Mouse (Mus musculus): ENCODE measurements at regions not wholly inside any gene's neighbourhood (a gene's known extent, or its start where the extent isn't known, plus 50 kb on each side); places are given as distances from the start of the nearest gene placed in this dataset.
A peak's percentile ranks its signal among the peaks of the same experiment; 100 is the strongest.

DNA sequence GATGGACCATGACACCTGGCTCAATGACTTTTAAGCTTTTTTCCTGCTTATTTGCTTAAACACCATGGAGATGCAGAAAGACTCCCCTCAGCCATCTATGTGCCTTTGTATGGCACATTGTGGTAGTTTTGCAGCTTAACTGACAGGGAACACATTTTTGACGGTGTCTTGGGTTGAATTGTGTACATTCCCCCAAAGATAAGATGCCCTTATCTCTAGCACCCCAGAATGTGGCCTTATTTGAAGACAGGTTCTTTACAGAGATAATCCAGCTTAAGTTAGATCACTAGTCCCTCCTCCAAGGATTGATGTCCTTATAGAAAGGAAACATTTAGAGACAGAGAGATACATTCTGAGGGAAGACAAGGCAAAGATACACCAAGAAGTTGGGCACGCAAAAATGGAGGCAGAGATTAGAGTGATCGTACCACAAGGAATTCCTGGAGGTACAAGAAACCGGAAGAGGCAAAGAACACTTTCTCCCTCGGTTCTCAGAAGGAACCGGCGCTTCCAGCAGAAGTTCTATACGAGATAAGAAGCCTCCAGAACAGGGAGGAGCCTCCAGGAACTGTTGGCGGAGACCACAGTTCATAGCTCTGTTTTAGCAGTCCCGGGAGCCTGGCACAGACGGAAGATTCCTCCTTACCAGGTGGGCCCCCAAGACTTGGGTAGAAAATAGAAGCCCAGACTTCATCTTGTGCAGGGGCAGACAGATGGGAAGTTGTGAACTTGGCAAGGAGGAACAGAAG lies 58.8 kb upstream of the Acsl1 start:
- intact Hi-C loops (cut with DNase I) = no loop called here
- DNase-seq = no peak

DNA sequence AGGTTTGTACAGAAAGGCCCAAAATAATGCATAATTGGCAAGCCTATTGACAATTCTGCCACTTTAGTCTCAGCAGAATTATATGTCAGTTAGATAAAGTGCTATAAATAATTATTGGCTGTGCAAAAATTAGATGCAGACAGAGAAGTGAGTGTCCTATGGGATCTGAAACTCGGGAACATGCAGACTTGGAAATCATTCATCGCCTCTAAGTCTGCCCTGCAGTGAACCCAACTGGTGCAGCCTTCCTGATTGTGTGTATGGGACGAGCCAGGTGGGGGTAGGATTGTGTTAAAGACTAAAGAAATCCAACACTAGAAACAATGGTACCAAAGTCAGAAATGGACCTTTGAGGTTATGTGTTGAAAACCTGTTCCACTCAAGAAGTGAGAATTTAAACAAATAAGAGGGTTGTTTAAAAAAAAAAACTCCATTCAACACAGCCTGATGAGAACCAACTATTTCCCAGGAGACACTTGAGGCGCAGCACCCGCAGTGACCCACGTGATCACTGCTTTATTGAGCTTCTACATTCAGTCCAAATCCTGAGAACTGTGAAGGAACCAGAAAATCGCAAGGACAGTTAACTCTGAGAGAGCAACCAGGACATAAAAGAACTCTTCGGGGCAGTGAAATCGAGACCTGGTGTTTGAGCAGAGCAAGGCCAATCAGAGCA lies 57.4 kb upstream of the Acsl1 start:
- no peak for DNase-seq
- intact Hi-C loops (cut with DNase I) = no loop called here

DNA sequence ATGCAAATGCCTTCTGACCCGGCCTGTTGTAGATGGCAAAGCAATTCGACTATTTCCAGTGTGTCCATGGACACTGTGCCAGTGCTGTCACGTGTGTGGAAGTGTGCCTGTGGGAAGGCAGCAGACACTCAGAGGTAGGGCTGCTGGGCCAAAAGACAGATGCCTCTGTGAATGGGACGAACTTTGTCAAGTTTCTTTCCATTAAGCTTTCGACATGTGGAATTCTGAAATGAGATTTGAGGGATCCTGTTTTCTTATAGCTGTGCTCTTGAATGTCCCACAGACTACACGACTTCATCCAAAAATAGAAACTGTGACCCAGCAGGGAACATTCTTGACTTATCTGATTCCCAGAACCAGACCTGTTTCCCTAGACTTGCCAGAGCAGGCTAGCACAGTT lies 56.0 kb upstream of the Acsl1 start:
- DNase-seq = peak in 1 of 2 experiments; percentile 30
- intact Hi-C loops (cut with DNase I) = no loop called here

DNA sequence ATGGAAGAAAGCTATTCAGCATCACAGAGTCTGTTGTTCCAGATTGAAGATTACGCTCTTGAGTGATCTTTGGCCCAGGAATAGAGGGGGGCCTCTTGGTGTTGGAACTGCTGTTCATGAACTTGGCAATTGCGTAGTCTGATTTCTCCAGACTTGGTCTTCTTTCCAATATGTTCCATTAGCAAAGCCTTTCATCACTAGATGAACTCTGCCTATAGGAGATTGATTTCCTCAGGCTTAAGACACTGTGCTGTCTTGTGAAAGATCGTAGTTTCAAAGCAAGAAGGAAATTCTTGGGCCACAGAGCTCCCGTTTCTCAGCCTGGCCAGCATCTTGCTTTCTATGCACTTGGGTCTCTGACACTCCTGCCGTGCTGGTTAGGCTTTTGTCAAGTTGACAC lies 51.4 kb upstream of the Acsl1 start:
- intact Hi-C loops (cut with DNase I) = no loop called here
- DNase-seq = no peak

DNA sequence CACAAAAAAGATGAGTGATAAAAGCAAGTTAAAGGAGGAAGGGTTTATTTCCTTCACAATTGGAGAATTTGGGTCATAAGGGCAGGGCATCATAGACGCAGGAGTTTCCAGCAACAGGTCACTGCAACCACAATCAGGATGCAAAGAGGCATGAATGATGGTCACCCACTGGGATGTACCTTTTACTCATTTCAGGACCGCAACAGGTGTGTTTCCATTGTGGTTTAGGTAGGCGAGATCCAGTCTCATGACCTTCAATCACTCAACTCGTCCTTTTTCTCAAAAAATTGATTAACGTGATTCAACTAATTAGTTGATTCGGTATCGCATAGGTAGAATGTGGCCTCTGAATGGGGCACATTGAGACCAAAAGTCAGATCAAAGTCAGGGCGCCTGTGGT lies 50.4 kb upstream of the Acsl1 start:
- no peak for DNase-seq
- intact Hi-C loops (cut with DNase I) = no loop called here

All from gastrocnemius, postnatal 36 days (tissue).